Mouse (Mus musculus): Measurements from ENCODE around the gene Ferd3l.

DNA sequence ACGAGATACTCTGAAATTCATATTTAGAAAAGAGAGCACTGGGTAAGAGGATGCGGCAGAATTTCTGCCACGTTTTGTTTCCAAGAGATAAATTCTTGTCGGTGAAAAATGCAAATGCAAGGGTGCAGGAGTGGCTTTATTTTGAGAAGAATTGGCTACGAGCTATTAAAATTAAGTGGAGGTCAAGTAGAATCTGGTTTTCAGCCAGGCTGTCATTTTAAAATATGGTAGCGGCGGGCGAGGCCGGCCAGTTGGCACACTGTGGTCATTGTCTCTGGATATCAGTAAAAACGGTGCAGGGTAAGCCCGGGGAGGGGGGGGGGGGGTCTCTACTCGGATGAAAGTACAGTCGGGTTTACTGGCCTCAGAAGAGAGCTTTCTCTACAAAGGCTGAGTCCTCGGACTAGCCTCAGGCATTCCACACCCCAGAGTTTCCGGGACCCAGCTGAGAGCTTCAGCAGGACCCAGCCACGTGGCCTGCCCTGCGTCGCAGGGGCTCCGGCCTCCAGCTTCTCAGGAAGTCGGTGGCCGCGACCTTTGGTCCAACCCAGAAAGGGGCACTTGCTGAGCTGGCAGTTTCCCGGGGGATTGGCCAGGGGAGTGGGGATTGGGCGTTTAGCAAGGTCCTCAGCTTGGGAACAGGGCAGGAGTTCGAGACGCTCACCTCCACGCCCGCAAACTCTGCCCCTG, 27.5 kb downstream of the Ferd3l start:
- no peak for TF ChIP-seq POLR2A (IDR thresholded peaks at IDR 0.05; ENCODE audit: extremely low read depth, insufficient read depth, low read length)
- TF ChIP-seq CTCF (IDR thresholded peaks at IDR 0.05; ENCODE audit: extremely low read depth, insufficient read depth, low read length) = no peak
